Mouse (Mus musculus) G1E (cell line): Measurements from ENCODE around the gene Ccdc117. TPM values are rescaled to one million over a fixed set of nuclear protein-coding genes. Genes with fewer than 3 reads are reported as not detected.
"Not testable (repeated sequence)": the region's sequence is repeated elsewhere in the genome, so short reads cannot be mapped to it uniquely, and the experiment has no call there.

Experiments
- ATAC-seq: 2 replicates; pipeline ENCODE4 v1.8.0; 2016; ENCODE audit warnings: mild to moderate bottlenecking; ENCODE audit not compliant: insufficient number of reproducible peaks, poor library complexity, low FRiP score, severe bottlenecking; ENCODE audit errors: extremely low read depth
- DNase-seq: peaks from one replicate; pipeline ENCODE4 v3.0.0; 2012; ENCODE audit warnings: low spot score
- H3K27me3 ChIP-seq: 2 replicates; pipeline ENCODE4 v1.6.1; 2012; ENCODE audit warnings: mild to moderate bottlenecking, low read length, inconsistent platforms; ENCODE audit not compliant: insufficient read depth
- H3K36me3 ChIP-seq: replicated peaks from 2 replicates; pipeline ENCODE3; 2012; ENCODE audit warnings: mild to moderate bottlenecking, inconsistent platforms
- H3K4me1 ChIP-seq: 2 replicates; pipeline ENCODE4 v1.6.1; 2012; ENCODE audit warnings: low read depth, low read length, inconsistent platforms, mixed read lengths; ENCODE audit not compliant: insufficient read depth
- H3K4me3 ChIP-seq: 2 replicates; pipeline ENCODE4 v1.5.1; 2012; ENCODE audit warnings: low read depth, mild to moderate bottlenecking, inconsistent platforms, low read length, moderate library complexity, mixed read lengths
- H3K9me3 ChIP-seq: replicated peaks from 2 replicates; pipeline ENCODE4 v1.6.1; 2012; ENCODE audit warnings: inconsistent platforms
- CTCF ChIP-seq: IDR thresholded peaks from 2 replicates; pipeline ENCODE4 v1.5.1; 2012; ENCODE audit warnings: low read depth, low read length, inconsistent platforms, mixed read lengths
- GATA1 ChIP-seq: IDR thresholded peaks from 2 replicates; pipeline ENCODE4 v1.6.1; 2012; ENCODE audit warnings: borderline replicate concordance, low read length, inconsistent platforms, mixed read lengths
- GATA2 ChIP-seq: IDR thresholded peaks from 2 replicates; pipeline ENCODE4 v1.6.1; 2012; ENCODE audit warnings: low read depth, low read length, inconsistent platforms, borderline replicate concordance
- POLR2AphosphoS5 ChIP-seq: IDR thresholded peaks from 2 replicates; pipeline ENCODE4 v1.6.1; 2012; ENCODE audit warnings: low read depth, low read length, inconsistent platforms; ENCODE audit not compliant: insufficient replicate concordance
- TAL1 ChIP-seq: conservative IDR thresholded peaks from 2 replicates; pipeline ENCODE4 v1.6.1; 2012; ENCODE audit warnings: low read depth, low read length, inconsistent platforms, mixed read lengths
- polyA plus RNA-seq: library from polyadenylated mRNA; stranded (reverse); fragments of >175 nt; gene quantifications from 2 replicates; pipeline ENCODE4 v1.2.3, GENCODE M21; 2012
- total RNA-seq, 2 experiments: library from RNA; stranded (forward) in 1 of 2; stranded (reverse) in 1 of 2; fragments of 200-1000 nt in 1 of 2; fragments of >200 nt in 1 of 2; fragmentation: Nextera tagmentation in 1 of 2; gene quantifications; 2 replicates each; pipeline ENCODE4 v1.2.3; 2014 to 2017

Gene Ccdc117
- total and polyA plus RNA-seq, 3 experiments = 12.6 to 57.1 (median 31.8) TPM

DNA sequence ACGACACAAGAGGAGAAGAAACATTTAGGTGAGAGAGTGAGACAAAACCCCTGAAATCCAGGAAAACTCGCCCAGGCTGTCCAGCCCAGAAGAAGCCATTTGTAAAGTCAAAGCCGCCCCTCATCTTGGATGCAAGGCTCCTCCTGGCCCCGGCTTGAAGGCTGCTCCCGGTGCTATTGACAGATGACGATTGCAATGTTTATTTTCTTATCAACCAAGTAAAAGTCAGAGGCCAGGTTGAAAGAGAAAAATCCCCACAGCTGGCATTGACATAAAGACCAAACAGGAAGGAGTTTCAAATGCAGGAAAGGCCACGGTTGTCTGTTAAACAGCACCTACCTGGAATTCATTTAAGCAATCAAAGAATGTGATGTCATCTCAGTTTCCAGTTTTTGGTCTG is 50.1 kb downstream of the Ccdc117 start:
- TF ChIP-seq TAL1 (no peak), GATA1 (no peak), GATA2 (no peak), CTCF (no peak), POLR2AphosphoS5 (no peak)
- DNase-seq = no peak
- Histone ChIP-seq H3K4me1 (peaks cover 15% of the 10 kb centered on the region; the same call in 1 of the 2 replicates), H3K27me3 (no peaks in the 10 kb centered on the region), H3K36me3 (peaks cover 15% of the 10 kb centered on the region), H3K9me3 (no peaks in the 10 kb centered on the region), H3K4me3 (no peak overlapping the region)
- ATAC-seq = no peak

DNA sequence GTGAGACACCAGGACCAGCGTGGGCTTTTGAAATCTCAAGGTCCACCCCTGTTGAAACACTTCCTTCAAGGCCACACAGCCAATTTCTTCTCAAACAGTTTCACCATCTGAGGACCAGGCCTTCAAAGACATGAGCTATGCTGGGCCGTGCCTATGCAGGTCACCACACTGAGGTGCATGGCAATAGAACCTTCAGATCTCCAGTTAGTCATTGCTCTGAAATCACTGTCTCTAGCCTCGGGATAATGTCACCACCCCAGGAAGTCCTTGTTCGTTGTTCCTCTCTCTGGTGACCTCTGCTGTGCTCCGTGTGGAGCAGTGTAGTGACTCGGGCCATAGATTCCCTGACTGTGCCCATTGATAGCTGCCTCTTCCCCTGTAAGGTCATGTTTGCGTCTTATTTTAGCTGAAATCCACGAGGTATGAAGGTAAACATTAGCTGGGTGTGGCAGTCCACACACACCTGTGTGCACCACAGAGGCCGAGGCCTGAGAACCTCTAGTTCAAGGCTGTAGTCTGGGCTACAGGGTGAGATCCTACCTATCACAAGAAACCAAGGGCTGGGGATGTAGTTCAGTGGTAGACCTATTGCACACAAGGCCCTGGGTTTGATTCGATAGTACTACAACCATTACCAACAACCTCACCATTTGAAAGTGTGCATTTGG is 50.9 kb downstream of the Ccdc117 start:
- H3K4me3 ChIP-seq = no peak overlapping the region
- no peak for DNase-seq
- no peaks in the 10 kb centered on the region for H3K27me3 ChIP-seq
- ATAC-seq = no peak
- no peaks in the 10 kb centered on the region for H3K9me3 ChIP-seq
- H3K4me1 ChIP-seq = peaks cover 16% of the 10 kb centered on the region; the same call in 1 of the 2 replicates
- TF ChIP-seq GATA2 (no peak), GATA1 (no peak), CTCF (no peak), TAL1 (no peak), POLR2AphosphoS5 (no peak)
- peaks cover 10% of the 10 kb centered on the region for H3K36me3 ChIP-seq

DNA sequence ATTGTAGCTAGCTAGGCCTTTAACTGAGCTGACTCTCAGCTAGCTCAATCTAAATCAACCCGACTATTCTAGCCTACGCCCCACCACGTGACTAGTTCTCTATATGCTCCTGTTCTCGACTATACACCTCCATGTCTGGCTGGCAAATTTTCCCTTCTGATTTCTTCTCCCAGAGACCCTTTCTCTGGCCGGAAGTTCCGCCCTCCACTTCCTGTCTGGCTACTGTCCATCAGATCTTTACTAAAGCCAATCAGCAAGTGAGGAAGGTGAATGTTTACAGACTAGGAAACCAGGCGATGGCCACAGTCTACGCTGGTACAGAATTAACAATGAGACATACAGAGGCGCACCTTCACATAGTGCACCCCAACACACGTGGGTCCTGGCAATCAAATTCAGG is 52.6 kb downstream of the Ccdc117 start:
- not testable (repeated sequence) for DNase-seq, H3K27me3 ChIP-seq, H3K9me3 ChIP-seq, H3K36me3 ChIP-seq, H3K4me3 ChIP-seq, ATAC-seq
- peaks cover 22% of the 10 kb centered on the region for H3K4me1 ChIP-seq

DNA sequence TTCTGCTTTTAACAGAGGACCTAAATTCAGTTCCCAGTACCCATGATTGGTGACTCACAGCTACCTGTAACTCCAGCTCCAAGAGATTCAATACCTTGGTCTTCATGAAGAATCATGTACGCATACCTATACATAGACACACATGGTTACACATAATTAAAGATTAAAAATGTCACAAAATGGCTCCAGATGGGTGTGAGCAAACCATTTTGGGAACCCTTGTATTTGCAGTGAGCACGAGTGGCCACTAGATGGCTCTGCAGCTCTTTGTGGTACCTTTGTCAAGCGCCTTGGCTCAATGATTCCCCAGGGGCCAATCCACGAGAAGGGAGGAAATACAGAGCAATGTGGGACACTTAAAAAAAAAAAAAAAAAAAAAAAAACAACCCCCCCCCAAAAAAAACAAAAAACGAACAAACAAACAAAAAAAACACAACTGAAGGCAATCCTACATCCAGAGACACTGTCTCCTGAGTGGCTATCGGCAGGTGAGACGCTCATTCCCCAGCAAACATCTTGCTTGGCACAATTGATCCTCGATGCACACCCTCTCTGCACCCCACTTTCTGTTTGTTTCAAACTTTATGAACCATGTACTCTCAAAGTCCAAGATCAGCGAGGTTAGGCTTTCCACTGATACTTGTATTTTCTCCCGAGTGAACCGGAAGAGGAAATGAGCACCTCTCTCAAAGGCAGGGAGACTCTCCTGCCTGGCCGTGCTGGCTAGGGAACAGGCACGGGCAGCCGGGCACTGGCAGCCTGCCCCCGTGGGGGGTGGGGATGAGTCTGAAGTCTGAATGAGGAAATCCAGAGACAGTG is 56.6 kb downstream of the Ccdc117 start:
- ATAC-seq (peak; percentile 70; the same call in 1 of the 2 replicates), DNase-seq (peak; percentile 91)
- peaks cover 2% of the 10 kb centered on the region for H3K36me3 ChIP-seq
- H3K4me1 ChIP-seq = peaks cover 18% of the 10 kb centered on the region
- H3K9me3 ChIP-seq = no peaks in the 10 kb centered on the region
- H3K27me3 ChIP-seq = peaks cover 10% of the 10 kb centered on the region
- peak overlapping the region; percentile 64; the same call in 1 of the 2 replicates for H3K4me3 ChIP-seq
- TF ChIP-seq TAL1 (no peak), POLR2AphosphoS5 (no peak), GATA2 (no peak), CTCF (peak; percentile 90)

DNA sequence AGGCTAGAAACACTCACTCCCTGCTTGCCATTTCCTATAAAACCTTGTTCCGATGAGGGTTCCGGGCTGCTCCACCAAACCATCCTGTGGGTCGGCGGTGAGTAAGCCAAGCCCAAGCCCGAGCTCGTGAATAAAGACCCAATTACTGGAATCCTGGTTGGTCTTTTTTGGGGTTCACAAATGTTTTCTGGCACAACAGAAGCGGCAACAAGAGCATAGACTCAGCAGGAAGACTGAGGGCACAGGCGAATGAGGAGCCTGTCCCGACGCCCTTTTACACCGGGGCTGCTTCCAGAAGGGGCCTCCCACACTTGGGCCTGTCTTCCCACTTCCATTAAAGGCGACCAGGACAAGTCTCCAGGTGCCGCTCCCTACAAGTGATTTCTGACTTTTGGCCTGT is 59.4 kb downstream of the Ccdc117 start:
- no peak for DNase-seq
- H3K27me3 ChIP-seq = peaks cover 22% of the 10 kb centered on the region
- no peak for TF ChIP-seq GATA2
- TF ChIP-seq TAL1 = no peak
- TF ChIP-seq GATA1 = no peak
- TF ChIP-seq POLR2AphosphoS5 = no peak
- no peak for TF ChIP-seq CTCF
- no peaks in the 10 kb centered on the region for H3K36me3 ChIP-seq
- H3K4me3 ChIP-seq = no peak overlapping the region
- H3K9me3 ChIP-seq = no peaks in the 10 kb centered on the region
- ATAC-seq = no peak
- peaks cover 16% of the 10 kb centered on the region for H3K4me1 ChIP-seq

Other genes starting within 250 kb of the Ccdc117 start
- gene Znrf3, start 97.3 kb downstream of the Ccdc117 start, total RNA-seq (2014; fragmentation: Nextera tagmentation) = 7.7 and 11.0 TPM in 2 replicates
- gene Znrf3, start 97.3 kb downstream of the Ccdc117 start, total RNA-seq (2017) = 2.1 TPM in 2 replicates
- gene Znrf3, start 97.3 kb downstream of the Ccdc117 start, polyA plus RNA-seq = 2.7 and 3.1 TPM in 2 replicates
- gene Xbp1, start 21.5 kb downstream of the Ccdc117 start, total RNA-seq (2014; fragmentation: Nextera tagmentation) = 164 and 185 TPM in 2 replicates
- gene Xbp1, start 21.5 kb downstream of the Ccdc117 start, total RNA-seq (2017) = 125 TPM in 2 replicates
- 50.6 and 66.6 TPM in 2 replicates for gene Xbp1, start 21.5 kb downstream of the Ccdc117 start, polyA plus RNA-seq
- 1.5 and 6.1 TPM in 2 replicates for gene Ankrd36, start 27.5 kb upstream of the Ccdc117 start, total RNA-seq (2014; fragmentation: Nextera tagmentation)
- 1.5 and 2.9 TPM in 2 replicates for gene Ankrd36, start 27.5 kb upstream of the Ccdc117 start, total RNA-seq (2017)
- gene Ankrd36, start 27.5 kb upstream of the Ccdc117 start, polyA plus RNA-seq = 0.39 and 0.40 TPM in 2 replicates
- gene Mrps24, start 173.5 kb upstream of the Ccdc117 start, total RNA-seq (2014; fragmentation: Nextera tagmentation) = 17.9 and 26.1 TPM in 2 replicates
- 75.1 and 89.8 TPM in 2 replicates for gene Mrps24, start 173.5 kb upstream of the Ccdc117 start, total RNA-seq (2017)
- 112 and 154 TPM in 2 replicates for gene Mrps24, start 173.5 kb upstream of the Ccdc117 start, polyA plus RNA-seq
- gene Urgcp, start 220.2 kb upstream of the Ccdc117 start, total RNA-seq (2014; fragmentation: Nextera tagmentation) = 6.8 and 7.2 TPM in 2 replicates
- 7.9 and 8.2 TPM in 2 replicates for gene Urgcp, start 220.2 kb upstream of the Ccdc117 start, total RNA-seq (2017)
- gene Urgcp, start 220.2 kb upstream of the Ccdc117 start, polyA plus RNA-seq = 8.7 and 8.9 TPM in 2 replicates
- 36.4 and 39.3 TPM in 2 replicates for gene Dbnl, start 246.3 kb upstream of the Ccdc117 start, total RNA-seq (2014; fragmentation: Nextera tagmentation)
- gene Dbnl, start 246.3 kb upstream of the Ccdc117 start, total RNA-seq (2017) = 89.5 and 107 TPM in 2 replicates
- gene Dbnl, start 246.3 kb upstream of the Ccdc117 start, polyA plus RNA-seq = 155 and 158 TPM in 2 replicates